Mouse (Mus musculus): ENCODE data around the gene Tenm4. TPM values are rescaled to one million over a fixed set of nuclear protein-coding genes. Genes with fewer than 3 reads are reported as not detected.
"Not testable (repeated sequence)": the region's sequence is repeated elsewhere in the genome, so short reads cannot be mapped to it uniquely, and the experiment has no call there.

The Tenm4 gene
- polyA plus RNA-seq, 1 experiment from 2014 or later, result 51.6 TPM

DNA sequence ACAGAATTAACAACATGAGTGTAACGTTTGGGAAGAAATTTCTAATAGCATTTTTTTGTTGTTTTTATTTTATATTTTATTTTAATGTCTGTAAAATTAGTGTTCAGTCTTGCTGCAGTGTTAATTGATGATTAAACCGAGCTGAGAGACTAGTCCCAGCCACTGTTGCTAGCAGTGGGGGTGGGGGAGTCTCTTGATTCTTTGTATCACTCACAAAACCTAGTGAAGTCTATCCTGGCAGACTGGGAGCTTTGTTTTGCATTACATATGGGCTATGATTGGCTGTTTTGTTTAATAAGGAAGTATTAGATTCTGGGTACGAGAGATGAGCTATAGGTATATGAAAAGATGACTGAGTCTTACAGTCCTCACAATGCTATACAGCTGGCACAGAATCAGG, 428.0 kb downstream of the Tenm4 start:
- H3K9me3 ChIP-seq (replicated peaks), result no peaks in the 10 kb centered on the region
- H3K9ac ChIP-seq, result no peak overlapping the region
- no peak for ATAC-seq (ENCODE audit: insufficient number of reproducible peaks, low FRiP score, low TSS enrichment, low read depth)
- 74% methylated on average over 3 of the region's 3 CpGs for WGBS
- H3K4me3 ChIP-seq (replicated peaks), result no peak overlapping the region
- H3K27me3 ChIP-seq, result no peaks in the 10 kb centered on the region
- peaks cover 5% of the 10 kb centered on the region; the same call in 1 of the 2 replicates for H3K4me1 ChIP-seq
- no peaks in the 10 kb centered on the region for H3K36me3 ChIP-seq
- H3K27ac ChIP-seq (replicated peaks), result no peak overlapping the region
- H3K4me2 ChIP-seq (replicated peaks), result no peak overlapping the region

DNA sequence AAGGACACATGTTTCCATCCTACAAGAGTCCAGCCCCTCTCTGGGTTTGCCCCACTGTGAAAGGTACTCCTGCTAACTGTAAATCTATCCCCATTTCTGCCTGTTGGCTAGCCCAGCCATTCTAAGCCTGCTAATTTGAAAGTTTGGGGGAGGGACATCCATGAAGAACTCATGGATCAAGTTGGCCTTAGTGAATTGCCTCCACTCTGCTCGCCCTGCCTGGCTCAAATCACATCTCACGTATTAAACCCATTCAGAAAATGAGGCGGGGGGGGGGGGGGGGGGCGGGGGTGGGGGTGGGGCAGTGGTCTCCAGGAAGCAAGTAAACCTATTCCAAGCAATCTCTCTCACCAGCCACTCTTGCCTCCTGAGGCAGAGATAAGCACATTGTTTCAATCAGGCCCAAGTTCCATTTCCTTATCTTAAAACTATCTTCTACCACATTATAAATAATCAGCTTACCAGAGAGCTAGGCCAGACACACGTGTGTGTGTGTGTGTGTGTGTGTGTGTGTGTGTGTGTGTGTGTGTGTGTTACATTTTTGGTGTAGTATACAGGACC, 429.4 kb downstream of the Tenm4 start:
- ATAC-seq (ENCODE audit: insufficient number of reproducible peaks, low FRiP score, low TSS enrichment, low read depth), result no peak

DNA sequence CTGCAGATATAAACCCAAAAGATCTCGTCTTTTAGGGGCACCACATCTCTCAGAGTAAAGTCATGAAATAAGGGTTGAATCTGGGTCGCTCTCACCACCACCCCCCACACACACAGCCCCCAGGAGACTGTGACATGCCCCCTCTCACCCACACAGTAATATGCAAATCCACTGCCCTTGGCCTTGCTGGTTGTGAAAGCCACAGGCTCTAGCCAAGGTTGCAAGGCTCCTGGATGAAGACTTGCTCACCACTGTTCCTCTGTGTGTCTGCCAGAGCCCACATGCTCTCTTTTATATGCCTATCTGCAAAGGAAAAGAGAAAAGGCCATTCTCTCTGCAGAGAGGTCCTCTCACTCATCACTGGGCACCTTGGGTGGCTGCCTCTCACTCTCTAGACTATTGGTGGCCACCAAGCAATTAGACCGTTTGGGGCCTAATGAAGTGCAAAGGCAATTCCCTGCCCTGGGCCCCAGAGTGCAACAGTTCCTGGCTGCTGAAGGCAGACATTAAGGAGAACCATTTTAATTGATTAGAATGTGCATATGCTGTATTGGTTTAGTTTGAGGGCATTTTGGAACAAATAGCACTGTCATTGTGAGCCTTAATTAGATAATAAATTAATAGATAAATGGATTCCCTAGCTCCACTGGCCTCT, 433.2 kb downstream of the Tenm4 start:
- H3K27ac ChIP-seq (replicated peaks), result no peak overlapping the region
- WGBS, result 66% methylated on average over 3 of the region's 3 CpGs

More for the DNA sequence above, 429.4 kb downstream of the Tenm4 start:
- no peak overlapping the region for H3K9ac ChIP-seq
- no peaks in the 10 kb centered on the region for H3K27me3 ChIP-seq
- H3K4me3 ChIP-seq (replicated peaks), result no peak overlapping the region
- H3K27ac ChIP-seq (replicated peaks), result no peak overlapping the region
- no peaks in the 10 kb centered on the region for H3K36me3 ChIP-seq
- no peaks in the 10 kb centered on the region for H3K9me3 ChIP-seq (replicated peaks)
- H3K4me1 ChIP-seq, result peaks cover 13% of the 10 kb centered on the region; the same call in 1 of the 2 replicates
- 29% methylated on average over 4 of the region's 5 CpGs for WGBS
- H3K4me2 ChIP-seq (replicated peaks), result no peak overlapping the region

DNA sequence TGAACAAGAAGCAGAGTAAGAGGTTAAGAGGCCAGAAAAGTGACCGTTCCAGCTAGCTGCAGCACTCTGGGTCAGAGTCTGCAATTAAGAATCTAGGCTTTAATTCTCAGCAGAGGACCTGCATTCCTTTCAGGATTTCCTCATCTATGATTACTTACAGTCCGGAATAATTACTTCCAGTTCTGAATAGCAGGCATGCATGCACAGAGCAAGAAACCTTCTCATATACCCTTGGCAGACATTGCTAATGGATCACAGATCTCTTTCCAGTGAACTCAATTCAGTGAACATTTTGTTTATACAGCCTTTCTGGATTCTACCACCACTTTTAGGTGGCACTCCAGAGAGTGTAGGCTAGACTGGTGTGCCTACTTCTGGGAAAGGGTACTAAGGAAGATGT, 434.3 kb downstream of the Tenm4 start:
- WGBS, result 12% methylated on average over 2 of the region's 2 CpGs
- Histone ChIP-seq H3K9me3 (replicated peaks) (no peaks in the 10 kb centered on the region), H3K27ac (replicated peaks) (0 out of 2 replicates have a peak overlapping the region, but pooled peaks have one; percentile 35), H3K9ac (no peak overlapping the region), H3K4me3 (replicated peaks) (no peak overlapping the region), H3K4me1 (peaks cover 13% of the 10 kb centered on the region; the same call in 1 of the 2 replicates), H3K4me2 (replicated peaks) (no peak overlapping the region), H3K27me3 (no peaks in the 10 kb centered on the region), H3K36me3 (no peaks in the 10 kb centered on the region)
- ATAC-seq (ENCODE audit: insufficient number of reproducible peaks, low FRiP score, low TSS enrichment, low read depth), result no peak

More for the DNA sequence above, 433.2 kb downstream of the Tenm4 start:
- Histone ChIP-seq H3K4me2 (replicated peaks) (no peak overlapping the region), H3K4me3 (replicated peaks) (no peak overlapping the region), H3K4me1 (peaks cover 13% of the 10 kb centered on the region; the same call in 1 of the 2 replicates), H3K9me3 (replicated peaks) (no peaks in the 10 kb centered on the region), H3K27me3 (no peaks in the 10 kb centered on the region), H3K36me3 (no peaks in the 10 kb centered on the region), H3K9ac (no peak overlapping the region)
- no peak for ATAC-seq (ENCODE audit: insufficient number of reproducible peaks, low FRiP score, low TSS enrichment, low read depth)

DNA sequence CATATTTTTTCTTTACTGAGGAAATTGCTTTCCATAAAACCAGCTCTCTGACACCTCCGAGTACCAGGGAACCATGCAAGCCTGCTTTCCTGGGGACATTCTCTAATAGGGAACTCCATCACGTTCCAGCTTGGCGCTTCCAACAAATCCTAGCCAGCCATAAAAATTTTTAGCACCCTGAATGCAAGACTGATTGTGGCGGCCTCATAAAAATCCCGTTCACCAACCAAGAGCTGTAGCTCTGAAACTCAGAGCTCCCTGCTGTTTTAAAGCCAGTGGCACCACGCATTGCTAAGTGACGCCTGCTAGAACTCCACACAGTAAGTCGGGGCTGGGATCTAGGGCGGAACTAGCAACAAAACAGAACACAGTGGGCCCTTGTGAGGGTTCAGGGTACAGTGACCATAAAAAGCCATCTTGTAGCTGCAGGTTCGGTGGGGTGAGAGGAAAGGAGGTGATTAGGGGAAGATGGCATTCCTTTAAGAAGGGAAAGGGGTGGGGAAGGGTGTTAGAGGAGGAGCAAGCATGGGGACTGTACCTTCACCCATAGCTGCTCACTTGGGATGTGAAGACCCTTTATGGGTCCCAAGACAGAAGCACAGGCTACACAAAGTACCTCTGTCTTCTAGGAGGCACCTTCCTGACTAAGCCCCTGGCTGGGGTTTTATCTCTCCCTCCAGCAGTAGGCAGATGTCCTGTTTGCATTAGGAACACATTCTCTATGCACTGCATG, 439.0 kb downstream of the Tenm4 start:
- Histone ChIP-seq H3K36me3 (no peaks in the 10 kb centered on the region), H3K4me2 (replicated peaks) (no peak overlapping the region), H3K27ac (replicated peaks) (no peak overlapping the region), H3K4me3 (replicated peaks) (no peak overlapping the region), H3K4me1 (no peaks in the 10 kb centered on the region), H3K9ac (no peak overlapping the region), H3K9me3 (replicated peaks) (no peaks in the 10 kb centered on the region), H3K27me3 (no peaks in the 10 kb centered on the region)
- ATAC-seq (ENCODE audit: insufficient number of reproducible peaks, low FRiP score, low TSS enrichment, low read depth), result no peak
- WGBS, result 70% methylated on average over 10 of the region's 10 CpGs

DNA sequence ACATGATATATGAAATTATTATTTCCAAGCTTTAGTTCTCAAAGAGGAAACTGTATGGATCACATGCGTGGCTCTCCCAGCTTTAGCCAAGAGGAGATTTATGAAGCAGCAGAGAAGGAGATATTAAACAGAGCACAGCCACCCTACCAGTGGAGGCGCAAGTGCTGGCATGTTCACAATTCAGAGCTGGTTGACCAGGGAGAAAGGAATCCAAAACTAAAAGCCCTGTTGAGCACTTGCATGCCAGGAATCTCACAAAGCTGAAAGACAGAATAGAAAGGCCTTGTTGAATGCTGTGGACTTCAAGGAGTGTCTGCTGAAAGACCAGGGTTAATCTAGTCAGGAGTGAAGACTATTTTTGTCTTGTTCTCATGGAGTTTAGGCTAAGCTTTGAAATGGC, 446.3 kb downstream of the Tenm4 start:
- Histone ChIP-seq H3K9ac (no peak overlapping the region), H3K36me3 (no peaks in the 10 kb centered on the region), H3K27me3 (no peaks in the 10 kb centered on the region), H3K4me3 (replicated peaks) (no peak overlapping the region), H3K27ac (replicated peaks) (no peak overlapping the region), H3K9me3 (replicated peaks) (no peaks in the 10 kb centered on the region), H3K4me1 (no peaks in the 10 kb centered on the region), H3K4me2 (replicated peaks) (no peak overlapping the region)
- 84% methylated on average over 2 of the region's 2 CpGs for WGBS
- ATAC-seq (ENCODE audit: insufficient number of reproducible peaks, low FRiP score, low TSS enrichment, low read depth), result no peak

DNA sequence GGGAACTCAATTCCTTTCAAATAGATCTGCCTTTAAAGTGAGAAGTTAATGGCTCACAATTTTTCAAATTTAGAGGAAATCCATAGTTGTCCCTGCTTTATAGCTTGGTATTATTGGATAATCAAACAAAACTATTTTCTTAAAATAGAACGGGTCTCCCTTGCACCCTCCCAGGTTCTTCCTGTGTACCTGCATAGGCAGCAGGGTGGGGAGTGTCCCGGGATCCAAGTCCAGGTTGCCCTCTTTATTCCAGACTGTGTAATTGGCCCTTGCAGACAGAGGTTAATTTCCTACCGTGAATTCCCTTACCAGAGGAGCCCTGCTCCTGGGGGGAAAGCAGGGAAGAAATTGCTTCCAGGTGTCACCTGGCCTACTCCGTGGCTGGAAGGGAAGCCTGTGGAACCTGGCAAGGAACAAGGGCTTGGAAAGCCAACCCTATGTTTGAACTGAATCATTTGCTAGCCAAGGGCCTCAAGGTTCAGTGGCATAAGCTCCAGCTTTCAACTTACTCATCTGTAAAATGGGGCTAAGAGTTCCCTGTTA, 449.0 kb downstream of the Tenm4 start:
- H3K27ac ChIP-seq (replicated peaks), result no peak overlapping the region

DNA sequence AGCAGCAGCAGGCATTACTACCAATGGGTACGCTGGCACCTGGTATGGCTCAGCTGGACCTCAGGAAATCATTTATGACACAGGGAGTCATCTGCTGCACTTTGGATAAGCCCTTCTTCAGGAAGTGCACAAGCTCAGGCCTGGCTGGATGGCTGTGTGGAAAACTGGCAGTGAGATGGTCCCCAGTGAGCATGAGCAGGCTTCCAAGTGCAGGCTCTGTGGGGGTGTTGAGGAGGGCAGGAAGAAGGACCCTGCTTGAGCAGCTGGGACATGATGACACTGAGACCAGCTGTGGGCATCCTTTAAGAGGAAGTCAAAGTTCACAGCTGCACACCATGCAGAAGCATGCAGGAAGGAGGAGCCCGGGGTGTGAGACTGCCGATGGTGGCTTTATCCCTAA, 455.3 kb downstream of the Tenm4 start:
- Histone ChIP-seq H3K4me3 (replicated peaks) (no peak overlapping the region), H3K36me3 (no peaks in the 10 kb centered on the region), H3K27ac (replicated peaks) (no peak overlapping the region), H3K9ac (no peak overlapping the region), H3K27me3 (no peaks in the 10 kb centered on the region), H3K4me2 (replicated peaks) (no peak overlapping the region), H3K9me3 (replicated peaks) (no peaks in the 10 kb centered on the region), H3K4me1 (no peaks in the 10 kb centered on the region)
- no peak for ATAC-seq (ENCODE audit: insufficient number of reproducible peaks, low FRiP score, low TSS enrichment, low read depth)
- WGBS, result 73% methylated on average over 3 of the region's 3 CpGs

More for the DNA sequence above, 449.0 kb downstream of the Tenm4 start:
- Histone ChIP-seq H3K4me3 (replicated peaks) (no peak overlapping the region), H3K9ac (no peak overlapping the region), H3K27me3 (no peaks in the 10 kb centered on the region), H3K9me3 (replicated peaks) (no peaks in the 10 kb centered on the region), H3K4me1 (no peaks in the 10 kb centered on the region), H3K36me3 (no peaks in the 10 kb centered on the region), H3K4me2 (replicated peaks) (no peak overlapping the region)
- WGBS, result 36% methylated on average over 4 of the region's 4 CpGs
- no peak for ATAC-seq (ENCODE audit: insufficient number of reproducible peaks, low FRiP score, low TSS enrichment, low read depth)

DNA sequence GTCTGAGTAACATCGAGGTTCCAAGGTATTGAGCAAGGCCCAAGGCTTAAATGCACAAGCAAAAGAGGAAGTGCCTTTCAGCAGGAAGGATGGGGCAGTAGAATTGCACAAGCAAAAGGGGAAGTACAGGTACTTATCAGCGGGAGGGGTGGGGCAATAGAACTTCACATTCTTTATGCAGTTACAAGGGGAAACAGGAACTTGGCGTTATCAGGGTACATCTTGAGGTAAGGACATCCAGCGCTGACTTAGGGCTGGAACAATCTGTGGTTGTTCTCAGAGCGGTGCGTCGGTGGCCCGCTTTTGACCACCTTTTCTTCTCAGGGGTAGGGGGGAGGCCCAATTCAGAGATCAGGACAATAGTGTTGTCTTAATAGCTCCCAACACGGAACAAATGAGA, 459.5 kb downstream of the Tenm4 start:
- not testable (repeated sequence) for H3K4me1 ChIP-seq; H3K36me3 ChIP-seq; ATAC-seq (ENCODE audit: insufficient number of reproducible peaks, low FRiP score, low TSS enrichment, low read depth); H3K4me3 ChIP-seq (replicated peaks); H3K9me3 ChIP-seq (replicated peaks); H3K9ac ChIP-seq; H3K27me3 ChIP-seq; H3K4me2 ChIP-seq (replicated peaks); H3K27ac ChIP-seq (replicated peaks)
- 89% methylated on average over 9 of the region's 9 CpGs for WGBS

DNA sequence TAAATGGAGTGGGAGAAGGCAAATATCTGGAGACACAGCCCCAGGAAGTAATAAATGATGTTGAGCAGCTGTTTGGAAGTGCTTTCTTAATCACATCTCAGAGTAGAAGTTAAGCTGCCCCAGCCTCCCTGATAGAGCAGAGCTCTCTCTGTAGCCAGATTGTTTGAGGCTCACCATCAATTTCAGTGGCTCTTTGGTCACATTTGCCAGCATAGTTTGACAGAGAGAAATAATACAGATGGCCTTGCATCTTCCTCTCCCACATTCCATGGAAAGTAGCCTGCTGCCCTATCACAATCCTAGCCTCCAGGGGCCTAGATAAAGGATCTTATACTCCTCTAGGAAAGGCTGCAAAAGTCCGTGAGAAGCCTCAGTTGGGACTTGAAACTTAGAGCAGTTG, 462.0 kb downstream of the Tenm4 start:
- H3K4me3 ChIP-seq (replicated peaks), result no peak overlapping the region
- no peak overlapping the region for H3K9ac ChIP-seq
- no peaks in the 10 kb centered on the region for H3K9me3 ChIP-seq (replicated peaks)
- no peaks in the 10 kb centered on the region for H3K27me3 ChIP-seq
- no peaks in the 10 kb centered on the region for H3K4me1 ChIP-seq
- no peak overlapping the region for H3K4me2 ChIP-seq (replicated peaks)
- ATAC-seq (ENCODE audit: insufficient number of reproducible peaks, low FRiP score, low TSS enrichment, low read depth), result no peak
- no peak overlapping the region for H3K27ac ChIP-seq (replicated peaks)
- no peaks in the 10 kb centered on the region for H3K36me3 ChIP-seq
- 52% methylated on average over 1 of the region's 1 CpGs for WGBS

DNA sequence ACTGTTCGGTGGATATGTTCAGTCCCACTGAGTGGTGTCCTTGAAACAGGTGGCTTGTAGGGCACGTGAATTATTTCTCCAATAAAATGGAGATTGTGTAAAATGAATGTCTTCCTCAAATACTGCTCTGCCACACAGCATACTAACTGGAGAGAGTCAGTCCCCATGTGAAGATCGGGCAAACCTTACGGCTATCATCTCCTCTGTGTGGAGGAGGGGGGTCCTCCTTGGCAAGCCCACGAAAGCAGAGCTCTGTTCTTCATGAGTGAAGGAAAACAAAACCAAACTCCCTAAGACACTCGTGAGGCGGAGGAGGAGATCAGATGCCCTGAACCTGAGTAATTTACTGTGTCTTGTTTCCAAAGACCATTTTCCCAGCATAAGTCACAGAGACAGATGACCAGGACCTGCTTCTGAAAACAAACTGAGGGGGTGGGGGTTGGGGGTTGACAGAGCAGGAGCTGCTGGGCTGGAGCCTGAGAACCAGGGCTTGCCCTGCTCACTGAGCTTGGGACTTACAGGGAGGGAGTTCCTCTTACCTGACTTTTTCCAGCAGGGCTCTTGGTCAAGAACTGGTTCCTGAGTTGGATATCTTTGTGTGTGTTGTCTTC, 464.9 kb downstream of the Tenm4 start:
- Histone ChIP-seq H3K9ac (no peak overlapping the region), H3K4me2 (replicated peaks) (no peak overlapping the region), H3K9me3 (replicated peaks) (no peaks in the 10 kb centered on the region), H3K4me3 (replicated peaks) (no peak overlapping the region), H3K27ac (replicated peaks) (no peak overlapping the region), H3K27me3 (no peaks in the 10 kb centered on the region), H3K4me1 (no peaks in the 10 kb centered on the region), H3K36me3 (no peaks in the 10 kb centered on the region)
- ATAC-seq (ENCODE audit: insufficient number of reproducible peaks, low FRiP score, low TSS enrichment, low read depth), result no peak
- WGBS, result 66% methylated on average over 7 of the region's 7 CpGs

Measured in embryonic facial prominence, embryonic 15.5 days (tissue).